Mouse (Mus musculus) C2C12 (cell line): ENCODE measurements around the gene Fam210b. TPM values are rescaled to one million over a fixed set of nuclear protein-coding genes. Genes with fewer than 3 reads are reported as not detected.

ENCODE experiments used
- H3K27me3 ChIP-seq: one replicate; pipeline ENCODE4 v1.6.1; 2011; ENCODE audit not compliant: control insufficient read depth, insufficient read depth, insufficient read length
- H3K36me3 ChIP-seq: one replicate; pipeline ENCODE4 v1.6.1; 2011; ENCODE audit not compliant: control insufficient read depth, insufficient read depth
- H3K4me3 ChIP-seq: one replicate; pipeline ENCODE4 v1.5.1; 2011; ENCODE audit warnings: mild to moderate bottlenecking, control low read depth; ENCODE audit not compliant: poor library complexity, insufficient read depth, severe bottlenecking
- H3K79me2 ChIP-seq: one replicate; pipeline ENCODE4 v1.6.1; 2011; ENCODE audit not compliant: control insufficient read depth, insufficient read depth
- H3K79me3 ChIP-seq: one replicate; pipeline ENCODE4 v1.6.1; 2011; ENCODE audit warnings: low read depth, control low read depth
- H3ac ChIP-seq: one replicate; pipeline ENCODE3; 2011; ENCODE audit warnings: low read depth; ENCODE audit not compliant: control insufficient read depth, insufficient read length
- CEBPB ChIP-seq: IDR thresholded peaks from one replicate; pipeline ENCODE4 v1.6.1; 2011; ENCODE audit warnings: low read depth, mild to moderate bottlenecking, control low read depth, moderate library complexity
- CTCF ChIP-seq: IDR thresholded peaks from one replicate; pipeline ENCODE4 v1.5.1; 2011; ENCODE audit not compliant: control insufficient read depth, insufficient read depth, insufficient read length
- FOSL1 ChIP-seq: IDR thresholded peaks from one replicate; pipeline ENCODE4 v1.8.0; 2011; ENCODE audit warnings: mild to moderate bottlenecking, low read length; ENCODE audit not compliant: poor library complexity, insufficient read depth, severe bottlenecking
- MAX ChIP-seq: IDR thresholded peaks from one replicate; pipeline ENCODE4 v1.6.1; 2011; ENCODE audit warnings: mild to moderate bottlenecking, control low read depth
- MYOD1 ChIP-seq: IDR thresholded peaks from one replicate; pipeline ENCODE4 v1.6.1; 2011; ENCODE audit warnings: low read depth; ENCODE audit not compliant: control insufficient read depth, insufficient read length
- MYOG ChIP-seq: IDR thresholded peaks from one replicate; pipeline ENCODE4 v1.6.1; 2011; ENCODE audit not compliant: control insufficient read depth, insufficient read length; ENCODE audit errors: extremely low read depth
- USF1 ChIP-seq: IDR thresholded peaks from one replicate; pipeline ENCODE4 v1.6.1; 2011; ENCODE audit warnings: low read depth, mild to moderate bottlenecking, control low read depth, moderate library complexity
- polyA plus RNA-seq: library from polyadenylated mRNA; unstranded; fragments of >200 nt; fragmentation: generic; extraction: Trizol; gene quantifications from one replicate; pipeline ENCODE4 v1.2.1, GENCODE M21; 2012; ENCODE audit warnings: missing spikeins

Fam210b gene
- polyA plus RNA-seq, 1 experiment, result 2.3 TPM

- Histone ChIP-seq H3K36me3 (peaks cover 88% of the 10 kb centered on the region), H3ac (no peak overlapping the region), H3K27me3 (no peaks in the 10 kb centered on the region), H3K79me3 (peaks cover 32% of the 10 kb centered on the region), H3K4me3 (no peak overlapping the region), H3K79me2 (peaks cover 38% of the 10 kb centered on the region)
- no peak for TF ChIP-seq CEBPB
- no peak for TF ChIP-seq USF1
- TF ChIP-seq CTCF, result no peak
- no peak for TF ChIP-seq MYOG
- no peak for TF ChIP-seq FOSL1
These were observed 31.2 kb downstream of the Fam210b start for GRCm38 (mm10) chr2:172376551-172376950.

GRCm38 (mm10) chr2:172376999-172377515 lies 31.7 kb downstream of the Fam210b start:
- Histone ChIP-seq H3K79me3 (peaks cover 27% of the 10 kb centered on the region), H3K27me3 (no peaks in the 10 kb centered on the region), H3K79me2 (peaks cover 33% of the 10 kb centered on the region), H3K4me3 (no peak overlapping the region), H3K36me3 (peaks cover 91% of the 10 kb centered on the region), H3ac (no peak overlapping the region)
- TF ChIP-seq FOSL1, result no peak
- TF ChIP-seq CTCF, result no peak
- no peak for TF ChIP-seq USF1

GRCm38 (mm10) chr2:172378332-172378731 lies 33.0 kb downstream of the Fam210b start:
- Histone ChIP-seq H3K79me2 (peaks cover 20% of the 10 kb centered on the region), H3K79me3 (peaks cover 15% of the 10 kb centered on the region), H3ac (no peak overlapping the region), H3K4me3 (no peak overlapping the region), H3K36me3 (peaks cover 83% of the 10 kb centered on the region), H3K27me3 (no peaks in the 10 kb centered on the region)
- TF ChIP-seq MYOG, result no peak
- peak; percentile 24 for TF ChIP-seq CTCF

- TF ChIP-seq CTCF (no peak), MYOG (no peak), FOSL1 (no peak), USF1 (no peak), MYOD1 (no peak), MAX (no peak), CEBPB (no peak)
- H3K4me3 ChIP-seq, result no peak overlapping the region
- peaks cover 62% of the 10 kb centered on the region for H3K36me3 ChIP-seq
- H3ac ChIP-seq, result no peak overlapping the region
- H3K79me3 ChIP-seq, result peaks cover 12% of the 10 kb centered on the region
- H3K79me2 ChIP-seq, result peaks cover 5% of the 10 kb centered on the region
- no peaks in the 10 kb centered on the region for H3K27me3 ChIP-seq
These were observed 35.1 kb downstream of the Fam210b start for GRCm38 (mm10) chr2:172380513-172380912.

- Histone ChIP-seq H3K79me3 (peaks cover 8% of the 10 kb centered on the region), H3K4me3 (no peak overlapping the region), H3K36me3 (peaks cover 54% of the 10 kb centered on the region), H3K79me2 (peaks cover 5% of the 10 kb centered on the region), H3K27me3 (no peaks in the 10 kb centered on the region), H3ac (no peak overlapping the region)
- TF ChIP-seq MYOG (no peak), MYOD1 (no peak), USF1 (no peak), FOSL1 (no peak), MAX (no peak), CEBPB (no peak), CTCF (no peak)
These were observed 36.0 kb downstream of the Fam210b start for GRCm38 (mm10) chr2:172381341-172381740.

- H3K4me3 ChIP-seq, result no peak overlapping the region
- H3K79me2 ChIP-seq, result peaks cover 5% of the 10 kb centered on the region
- H3K27me3 ChIP-seq, result no peaks in the 10 kb centered on the region
- peaks cover 49% of the 10 kb centered on the region for H3K36me3 ChIP-seq
- H3K79me3 ChIP-seq, result peaks cover 7% of the 10 kb centered on the region
- TF ChIP-seq CTCF (no peak), MYOG (no peak), MYOD1 (no peak), CEBPB (no peak), MAX (no peak), FOSL1 (no peak)
- H3ac ChIP-seq, result no peak overlapping the region
These were observed 36.5 kb downstream of the Fam210b start for GRCm38 (mm10) chr2:172381898-172382297.
